Mouse (Mus musculus): ENCODE measurements around the gene Sec22a. TPM values are rescaled to one million over a fixed set of nuclear protein-coding genes. Genes with fewer than 3 reads are reported as not detected.

The Sec22a gene
- polyA plus RNA-seq, 1 experiment from 2014 or later = 35.3 TPM

- Histone ChIP-seq H3K36me3 (ENCODE audit: control insufficient read depth, insufficient read depth, low read length) (no peaks in the 10 kb centered on the region), H3K9me3 (ENCODE audit: control insufficient read depth, low read length) (no peaks in the 10 kb centered on the region), H3K27ac (replicated peaks; ENCODE audit: low read depth, low read length) (no peak overlapping the region), H3K27me3 (ENCODE audit: control insufficient read depth, insufficient read depth, low read length) (no peaks in the 10 kb centered on the region), H3K4me3 (ENCODE audit: low read depth, low read length) (no peak overlapping the region), H3K4me2 (ENCODE audit: low read depth, severe bottlenecking) (no peak overlapping the region), H3K4me1 (ENCODE audit: control insufficient read depth, insufficient read depth, low read length) (no peaks in the 10 kb centered on the region), H3K9ac (ENCODE audit: low read length) (no peak overlapping the region)
- 55% methylated on average over 4 of the region's 4 CpGs for WGBS
- no peak for DNase-seq (ENCODE audit: low spot score)
- no peak for ATAC-seq (ENCODE audit: insufficient number of reproducible peaks, low FRiP score, low TSS enrichment, low read depth)
Measured at GRCm38 (mm10) chr16:35319335-35319734, 44.4 kb downstream of the Sec22a start.

- Histone ChIP-seq H3K36me3 (ENCODE audit: control insufficient read depth, insufficient read depth, low read length) (no peaks in the 10 kb centered on the region), H3K27ac (replicated peaks; ENCODE audit: low read depth, low read length) (no peak overlapping the region), H3K4me2 (ENCODE audit: low read depth, severe bottlenecking) (no peak overlapping the region), H3K9ac (ENCODE audit: low read length) (no peak overlapping the region), H3K4me3 (ENCODE audit: low read depth, low read length) (no peak overlapping the region), H3K9me3 (ENCODE audit: control insufficient read depth, low read length) (no peaks in the 10 kb centered on the region), H3K27me3 (ENCODE audit: control insufficient read depth, insufficient read depth, low read length) (no peaks in the 10 kb centered on the region), H3K4me1 (ENCODE audit: control insufficient read depth, insufficient read depth, low read length) (no peaks in the 10 kb centered on the region)
- ATAC-seq (ENCODE audit: insufficient number of reproducible peaks, low FRiP score, low TSS enrichment, low read depth) (no peak), DNase-seq (ENCODE audit: low spot score) (no peak)
- WGBS = 71% methylated on average over 6 of the region's 6 CpGs
Measured at GRCm38 (mm10) chr16:35318397-35318796, 45.3 kb downstream of the Sec22a start.

- H3K4me2 ChIP-seq (ENCODE audit: low read depth, severe bottlenecking) = no peak overlapping the region
- WGBS = 79% methylated on average over 5 of the region's 5 CpGs
- H3K9me3 ChIP-seq (ENCODE audit: control insufficient read depth, low read length) = no peaks in the 10 kb centered on the region
- H3K36me3 ChIP-seq (ENCODE audit: control insufficient read depth, insufficient read depth, low read length) = no peaks in the 10 kb centered on the region
- H3K27me3 ChIP-seq (ENCODE audit: control insufficient read depth, insufficient read depth, low read length) = no peaks in the 10 kb centered on the region
- no peak for ATAC-seq (ENCODE audit: insufficient number of reproducible peaks, low FRiP score, low TSS enrichment, low read depth)
- no peak overlapping the region for H3K9ac ChIP-seq (ENCODE audit: low read length)
- no peak overlapping the region for H3K27ac ChIP-seq (replicated peaks; ENCODE audit: low read depth, low read length)
- no peaks in the 10 kb centered on the region for H3K4me1 ChIP-seq (ENCODE audit: control insufficient read depth, insufficient read depth, low read length)
- no peak overlapping the region for H3K4me3 ChIP-seq (ENCODE audit: low read depth, low read length)
- no peak for DNase-seq (ENCODE audit: low spot score)
Measured at GRCm38 (mm10) chr16:35317460-35317859, 46.3 kb downstream of the Sec22a start.

GRCm38 (mm10) chr16:35316856-35317264, 46.9 kb downstream of the Sec22a start:
- Histone ChIP-seq H3K4me1 (ENCODE audit: control insufficient read depth, insufficient read depth, low read length) (no peaks in the 10 kb centered on the region), H3K27ac (replicated peaks; ENCODE audit: low read depth, low read length) (no peak overlapping the region), H3K27me3 (ENCODE audit: control insufficient read depth, insufficient read depth, low read length) (no peaks in the 10 kb centered on the region)

GRCm38 (mm10) chr16:35315496-35315895, 48.2 kb downstream of the Sec22a start:
- no peak overlapping the region for H3K4me3 ChIP-seq (ENCODE audit: low read depth, low read length)
- ATAC-seq (ENCODE audit: insufficient number of reproducible peaks, low FRiP score, low TSS enrichment, low read depth) = no peak
- 79% methylated on average over 3 of the region's 3 CpGs for WGBS
- H3K4me2 ChIP-seq (ENCODE audit: low read depth, severe bottlenecking) = no peak overlapping the region
- H3K36me3 ChIP-seq (ENCODE audit: control insufficient read depth, insufficient read depth, low read length) = no peaks in the 10 kb centered on the region
- no peaks in the 10 kb centered on the region for H3K27me3 ChIP-seq (ENCODE audit: control insufficient read depth, insufficient read depth, low read length)
- no peak for DNase-seq (ENCODE audit: low spot score)
- H3K9me3 ChIP-seq (ENCODE audit: control insufficient read depth, low read length) = no peaks in the 10 kb centered on the region
- no peak overlapping the region for H3K27ac ChIP-seq (replicated peaks; ENCODE audit: low read depth, low read length)
- H3K9ac ChIP-seq (ENCODE audit: low read length) = no peak overlapping the region
- no peaks in the 10 kb centered on the region for H3K4me1 ChIP-seq (ENCODE audit: control insufficient read depth, insufficient read depth, low read length)

More at GRCm38 (mm10) chr16:35316856-35317264, 46.9 kb downstream of the Sec22a start:
- Histone ChIP-seq H3K4me2 (ENCODE audit: low read depth, severe bottlenecking) (no peak overlapping the region), H3K4me3 (ENCODE audit: low read depth, low read length) (no peak overlapping the region), H3K9ac (ENCODE audit: low read length) (no peak overlapping the region), H3K9me3 (ENCODE audit: control insufficient read depth, low read length) (no peaks in the 10 kb centered on the region), H3K36me3 (ENCODE audit: control insufficient read depth, insufficient read depth, low read length) (no peaks in the 10 kb centered on the region)
- DNase-seq (ENCODE audit: low spot score) (no peak), ATAC-seq (ENCODE audit: insufficient number of reproducible peaks, low FRiP score, low TSS enrichment, low read depth) (no peak)

- Histone ChIP-seq H3K36me3 (ENCODE audit: control insufficient read depth, insufficient read depth, low read length) (no peaks in the 10 kb centered on the region), H3K4me3 (ENCODE audit: low read depth, low read length) (no peak overlapping the region), H3K27me3 (ENCODE audit: control insufficient read depth, insufficient read depth, low read length) (no peaks in the 10 kb centered on the region), H3K9me3 (ENCODE audit: control insufficient read depth, low read length) (no peaks in the 10 kb centered on the region), H3K4me1 (ENCODE audit: control insufficient read depth, insufficient read depth, low read length) (no peaks in the 10 kb centered on the region), H3K4me2 (ENCODE audit: low read depth, severe bottlenecking) (no peak overlapping the region), H3K9ac (ENCODE audit: low read length) (no peak overlapping the region), H3K27ac (replicated peaks; ENCODE audit: low read depth, low read length) (no peak overlapping the region)
- ATAC-seq (ENCODE audit: insufficient number of reproducible peaks, low FRiP score, low TSS enrichment, low read depth) = no peak
- no peak for DNase-seq (ENCODE audit: low spot score)
- 67% methylated on average over 8 of the region's 8 CpGs for WGBS
Measured at GRCm38 (mm10) chr16:35311586-35311985, 52.1 kb downstream of the Sec22a start.

- Histone ChIP-seq H3K9me3 (ENCODE audit: control insufficient read depth, low read length) (no peaks in the 10 kb centered on the region), H3K4me3 (ENCODE audit: low read depth, low read length) (no peak overlapping the region), H3K4me1 (ENCODE audit: control insufficient read depth, insufficient read depth, low read length) (no peaks in the 10 kb centered on the region), H3K9ac (ENCODE audit: low read length) (no peak overlapping the region), H3K27me3 (ENCODE audit: control insufficient read depth, insufficient read depth, low read length) (no peaks in the 10 kb centered on the region), H3K4me2 (ENCODE audit: low read depth, severe bottlenecking) (no peak overlapping the region), H3K27ac (replicated peaks; ENCODE audit: low read depth, low read length) (no peak overlapping the region), H3K36me3 (ENCODE audit: control insufficient read depth, insufficient read depth, low read length) (no peaks in the 10 kb centered on the region)
- 50% methylated on average over 2 of the region's 2 CpGs for WGBS
- ATAC-seq (ENCODE audit: insufficient number of reproducible peaks, low FRiP score, low TSS enrichment, low read depth) (no peak), DNase-seq (ENCODE audit: low spot score) (no peak)
Measured at GRCm38 (mm10) chr16:35310551-35311110, 53.1 kb downstream of the Sec22a start.

GRCm38 (mm10) chr16:35309634-35310033, 54.1 kb downstream of the Sec22a start:
- H3K27ac ChIP-seq (replicated peaks; ENCODE audit: low read depth, low read length) = no peak overlapping the region
- H3K4me2 ChIP-seq (ENCODE audit: low read depth, severe bottlenecking) = no peak overlapping the region
- DNase-seq (ENCODE audit: low spot score) (no peak), ATAC-seq (ENCODE audit: insufficient number of reproducible peaks, low FRiP score, low TSS enrichment, low read depth) (no peak)
- H3K4me1 ChIP-seq (ENCODE audit: control insufficient read depth, insufficient read depth, low read length) = no peaks in the 10 kb centered on the region
- no peaks in the 10 kb centered on the region for H3K9me3 ChIP-seq (ENCODE audit: control insufficient read depth, low read length)
- WGBS = 89% methylated on average over 4 of the region's 4 CpGs
- no peak overlapping the region for H3K4me3 ChIP-seq (ENCODE audit: low read depth, low read length)
- H3K27me3 ChIP-seq (ENCODE audit: control insufficient read depth, insufficient read depth, low read length) = no peaks in the 10 kb centered on the region
- no peaks in the 10 kb centered on the region for H3K36me3 ChIP-seq (ENCODE audit: control insufficient read depth, insufficient read depth, low read length)
- no peak overlapping the region for H3K9ac ChIP-seq (ENCODE audit: low read length)

GRCm38 (mm10) chr16:35308486-35309143, 55.1 kb downstream of the Sec22a start:
- Histone ChIP-seq H3K4me3 (ENCODE audit: low read depth, low read length) (no peak overlapping the region), H3K36me3 (ENCODE audit: control insufficient read depth, insufficient read depth, low read length) (no peaks in the 10 kb centered on the region), H3K27me3 (ENCODE audit: control insufficient read depth, insufficient read depth, low read length) (no peaks in the 10 kb centered on the region), H3K27ac (replicated peaks; ENCODE audit: low read depth, low read length) (no peak overlapping the region), H3K4me2 (ENCODE audit: low read depth, severe bottlenecking) (no peak overlapping the region), H3K4me1 (ENCODE audit: control insufficient read depth, insufficient read depth, low read length) (no peaks in the 10 kb centered on the region), H3K9ac (ENCODE audit: low read length) (no peak overlapping the region), H3K9me3 (ENCODE audit: control insufficient read depth, low read length) (no peaks in the 10 kb centered on the region)
- ATAC-seq (ENCODE audit: insufficient number of reproducible peaks, low FRiP score, low TSS enrichment, low read depth) = no peak
- DNase-seq (ENCODE audit: low spot score) = no peak
- 93% methylated on average over 6 of the region's 6 CpGs for WGBS
